In the genomic region with DNA sequence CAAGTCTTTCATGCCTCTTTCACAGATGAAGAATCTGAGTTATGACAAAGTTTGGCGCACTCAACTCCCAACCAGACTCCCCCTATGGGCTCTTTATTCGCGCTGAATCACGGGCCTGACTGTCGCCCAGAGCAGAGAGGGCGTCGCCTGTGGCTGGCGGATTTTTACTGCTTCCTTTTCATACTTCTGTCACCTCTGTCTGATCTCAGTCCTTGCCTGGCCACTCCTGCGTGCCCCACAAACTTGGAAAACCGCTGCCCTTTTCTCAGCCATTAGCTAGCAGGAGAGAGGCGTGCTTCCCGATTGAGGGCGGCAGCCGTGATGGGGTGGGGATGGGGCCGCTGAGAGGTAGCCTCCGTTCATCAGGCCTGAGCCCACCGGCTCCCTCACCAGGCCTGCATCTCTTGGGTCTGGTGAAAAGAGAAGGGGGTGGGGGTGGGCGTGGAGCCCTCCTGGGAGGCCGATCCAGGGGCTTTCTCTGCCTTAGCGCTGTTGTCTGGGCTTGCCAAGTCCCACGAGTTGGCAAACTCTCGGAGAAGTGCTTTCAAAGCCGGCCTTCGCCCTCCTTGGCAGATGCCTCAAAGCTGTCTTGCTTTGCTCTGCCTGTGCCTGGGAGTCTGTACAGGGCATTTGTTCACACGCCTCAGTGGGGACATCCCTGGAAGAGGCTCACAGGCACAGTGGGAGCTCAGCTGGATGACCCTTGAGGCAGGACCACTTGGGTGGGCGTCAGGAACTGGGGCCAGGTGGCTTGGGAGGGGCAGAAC, we compare ENCODE assay signal across 8 mouse cellular contexts.
DNase-seq lines count a peak whose midpoint lies in the region; ATAC-seq lines count a peak whose summit lies in the region.

No protein-coding gene starts in this region.

- H3K9ac ChIP-seq in intestine, embryonic 15.5 days, result peak overlapping the region; percentile 36

- peak; percentile 82 for DNase-seq in R1 (ENCODE audit: low read depth, low spot score)
- peak; percentile 65 for DNase-seq in embryo, embryonic 11 days
- DNase-seq in left cerebral cortex, postnatal 14 days (ENCODE audit: low spot score in 2 of 2), result peak; percentile 47 to 61
- DNase-seq in right cerebral cortex, postnatal 25 days, result peak; percentile 19

- H3K4me1 ChIP-seq in intestine, embryonic 15.5 days (replicated peaks), result peaks cover 16% of the 10 kb centered on the region
- peaks cover 17% of the 10 kb centered on the region for H3K4me1 ChIP-seq in megakaryocyte, embryonic 14.5 days

- intact Hi-C loops in left cerebral cortex, postnatal 14 days (cut with DNase I), result no loop called here

- H3K9me3 ChIP-seq in intestine, embryonic 15.5 days, result no peaks in the 10 kb centered on the region
- H3K9me3 ChIP-seq in megakaryocyte, embryonic 14.5 days, result peaks cover 5% of the 10 kb centered on the region; the same call in 1 of the 2 replicates

- peak; percentile 73 for ATAC-seq in granulocyte monocyte progenitor cell, adult 5-6 weeks (replicated peaks; ENCODE audit: poor library complexity, severe bottlenecking)
- ATAC-seq in intestine, embryonic 15.5 days, result peak; percentile 76
- no peak for ATAC-seq in activated CD4-positive, CD25-positive, alpha-beta regulatory T cell, adult 4 months

- peak overlapping the region; percentile 22; the same call in 1 of the 2 replicates for H3K27ac ChIP-seq in intestine, embryonic 15.5 days

- H3K4me3 ChIP-seq in intestine, embryonic 15.5 days (replicated peaks), result peak overlapping the region; percentile 27
- H3K4me3 ChIP-seq in megakaryocyte, embryonic 14.5 days (replicated peaks), result peak overlapping the region; percentile 56

- H3K36me3 ChIP-seq in intestine, embryonic 15.5 days, result no peaks in the 10 kb centered on the region
- H3K36me3 ChIP-seq in megakaryocyte, embryonic 14.5 days (replicated peaks; ENCODE audit: low read length), result no peaks in the 10 kb centered on the region

- H3K4me2 ChIP-seq in intestine, embryonic 15.5 days (replicated peaks), result peak overlapping the region; percentile 81

- 6% methylated on average over 26 of the region's 26 CpGs for WGBS in intestine, embryonic 15.5 days

- no peaks in the 10 kb centered on the region for H3K27me3 ChIP-seq in intestine, embryonic 15.5 days (replicated peaks)
- H3K27me3 ChIP-seq in megakaryocyte, embryonic 14.5 days (replicated peaks), result peaks cover 48% of the 10 kb centered on the region

Comparison
In these comparisons a context has a peak if more than half of its experiments do, and no peak if none do; other contexts are left out.
1. DNase-seq: peak in every context shown above with its lines; median percentile 82 in R1; 65 in embryo, embryonic 11 days; 54 in left cerebral cortex, postnatal 14 days; 19 in right cerebral cortex, postnatal 25 days.